Mouse (Mus musculus) embryonic facial prominence, embryonic 15.5 days (tissue): Measurements from ENCODE around the gene Ppp1r9a. TPM values are rescaled to one million over a fixed set of nuclear protein-coding genes. Genes with fewer than 3 reads are reported as not detected.

Experiments
- ATAC-seq: fragments of 200-750 bp; cut with Nextera tagmentation; 2 replicates; pipeline ENCODE4 v1.8.0; 2017; ENCODE audit warnings: low read depth, moderate TSS enrichment; ENCODE audit not compliant: insufficient number of reproducible peaks, low FRiP score, low TSS enrichment
- H3K27ac ChIP-seq: fragments of 300-500 bp; sonication (generic); replicated peaks from 2 replicates; pipeline ENCODE4 v1.5.1; 2015; ENCODE audit warnings: mild to moderate bottlenecking, inconsistent platforms
- H3K27me3 ChIP-seq: fragments of 300-500 bp; sonication (generic); 2 replicates; pipeline ENCODE4 v1.6.1; 2015; ENCODE audit warnings: inconsistent platforms
- H3K36me3 ChIP-seq: fragments of 300-500 bp; sonication (generic); 2 replicates; pipeline ENCODE4 v1.6.1; 2015; ENCODE audit warnings: mild to moderate bottlenecking, inconsistent platforms
- H3K4me1 ChIP-seq: fragments of 300-500 bp; sonication (generic); 2 replicates; pipeline ENCODE4 v1.6.1; 2015; ENCODE audit warnings: inconsistent platforms
- H3K4me2 ChIP-seq: fragments of 300-500 bp; sonication (generic); replicated peaks from 2 replicates; pipeline ENCODE4 v1.6.1; 2015; ENCODE audit warnings: mild to moderate bottlenecking, inconsistent platforms
- H3K4me3 ChIP-seq: fragments of 300-500 bp; sonication (generic); replicated peaks from 2 replicates; pipeline ENCODE4 v1.5.1; 2015; ENCODE audit warnings: mild to moderate bottlenecking, inconsistent platforms
- H3K9ac ChIP-seq: fragments of 300-500 bp; sonication (generic); 2 replicates; pipeline ENCODE4 v1.6.1; 2015; ENCODE audit warnings: inconsistent platforms
- H3K9me3 ChIP-seq: fragments of 300-500 bp; sonication (generic); replicated peaks from 2 replicates; pipeline ENCODE4 v1.6.1; 2016; ENCODE audit warnings: inconsistent platforms
- WGBS: fragments of 180-500 bp; shearing (Covaris S2); methylation state at CpG from one replicate; pipeline ENCODE4 v1.1.7; 2015; 5-methylcytosine and 5-hydroxymethylcytosine counted together
- polyA plus RNA-seq: library from polyadenylated mRNA; unstranded; fragments of >200 nt; fragmentation: Nextera tagmentation; extraction: Ambion mirVana; gene quantifications from 2 replicates; pipeline ENCODE4 v1.2.1, GENCODE M21; 2015

The Ppp1r9a gene
- polyA plus RNA-seq, 1 experiment from 2014 or later, result 13.7 TPM

GRCm38 (mm10) chr6:5138875-5139631, 236.3 kb downstream of the Ppp1r9a start:
- H3K9ac ChIP-seq, result no peak overlapping the region
- H3K27me3 ChIP-seq, result no peaks in the 10 kb centered on the region
- WGBS, result 69% methylated on average over 12 of the region's 12 CpGs
- H3K36me3 ChIP-seq, result no peaks in the 10 kb centered on the region
- H3K4me2 ChIP-seq, result no peak overlapping the region
- no peak for ATAC-seq
- H3K4me1 ChIP-seq, result no peaks in the 10 kb centered on the region
- H3K9me3 ChIP-seq, result no peaks in the 10 kb centered on the region
- H3K27ac ChIP-seq, result no peak overlapping the region
- H3K4me3 ChIP-seq, result no peak overlapping the region

- Histone ChIP-seq H3K27me3 (no peaks in the 10 kb centered on the region), H3K9ac (no peak overlapping the region), H3K4me1 (no peaks in the 10 kb centered on the region), H3K4me3 (no peak overlapping the region), H3K9me3 (no peaks in the 10 kb centered on the region), H3K36me3 (no peaks in the 10 kb centered on the region), H3K27ac (no peak overlapping the region), H3K4me2 (no peak overlapping the region)
- ATAC-seq, result no peak
- 79% methylated on average over 9 of the region's 9 CpGs for WGBS
Observed at GRCm38 (mm10) chr6:5139666-5140065, 236.9 kb downstream of the Ppp1r9a start.

DNA sequence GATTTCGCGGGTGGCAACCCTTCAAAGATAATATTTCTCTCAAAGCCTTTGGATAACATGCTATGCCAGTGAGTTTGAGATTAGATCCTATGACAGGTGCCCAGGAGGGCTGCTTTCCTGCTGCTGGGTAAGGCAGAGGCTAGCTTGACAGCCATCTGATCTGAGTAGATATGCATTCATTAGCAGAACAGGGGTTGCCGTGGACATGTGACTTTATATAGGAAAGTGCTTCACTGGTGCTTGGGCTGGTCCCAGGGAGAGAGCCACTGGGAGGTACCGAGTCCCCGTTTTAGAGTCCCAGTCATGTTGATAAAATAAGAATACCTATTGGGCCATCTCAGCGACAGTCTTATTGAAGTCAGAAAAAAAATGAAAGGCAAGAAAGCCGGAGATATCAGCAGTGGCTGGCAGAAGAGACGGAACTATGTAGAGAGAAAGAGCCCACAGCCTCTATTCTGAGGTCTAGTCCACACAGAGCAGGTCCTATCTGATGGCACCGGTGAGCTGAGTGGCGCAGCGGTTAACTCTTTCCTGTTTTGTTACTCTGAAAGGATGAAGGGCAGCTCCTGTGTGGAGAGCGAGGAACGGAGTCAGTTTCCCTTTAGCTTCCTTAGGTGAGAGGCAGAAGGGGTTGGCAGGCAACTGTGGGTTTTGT, 244.9 kb downstream of the Ppp1r9a start:
- Histone ChIP-seq H3K9ac (no peak overlapping the region), H3K4me3 (no peak overlapping the region), H3K27me3 (no peaks in the 10 kb centered on the region), H3K4me1 (no peaks in the 10 kb centered on the region), H3K36me3 (no peaks in the 10 kb centered on the region), H3K27ac (no peak overlapping the region), H3K9me3 (no peaks in the 10 kb centered on the region), H3K4me2 (no peak overlapping the region)
- WGBS, result 68% methylated on average over 13 of the region's 13 CpGs
- no peak for ATAC-seq

GRCm38 (mm10) chr6:5149941-5150340, 247.2 kb downstream of the Ppp1r9a start:
- no peaks in the 10 kb centered on the region for H3K4me1 ChIP-seq
- H3K4me3 ChIP-seq, result no peak overlapping the region
- no peak overlapping the region for H3K4me2 ChIP-seq
- 68% methylated on average over 2 of the region's 2 CpGs for WGBS
- no peaks in the 10 kb centered on the region for H3K9me3 ChIP-seq
- no peak overlapping the region for H3K9ac ChIP-seq
- ATAC-seq, result no peak
- no peaks in the 10 kb centered on the region for H3K36me3 ChIP-seq
- no peaks in the 10 kb centered on the region for H3K27me3 ChIP-seq
- H3K27ac ChIP-seq, result no peak overlapping the region

GRCm38 (mm10) chr6:5151171-5151570, 248.5 kb downstream of the Ppp1r9a start:
- H3K36me3 ChIP-seq, result no peaks in the 10 kb centered on the region
- H3K4me1 ChIP-seq, result no peaks in the 10 kb centered on the region
- 82% methylated on average over 4 of the region's 4 CpGs for WGBS
- no peak overlapping the region for H3K4me3 ChIP-seq
- no peaks in the 10 kb centered on the region for H3K9me3 ChIP-seq
- no peak overlapping the region for H3K9ac ChIP-seq
- H3K27ac ChIP-seq, result no peak overlapping the region
- H3K4me2 ChIP-seq, result no peak overlapping the region
- no peak for ATAC-seq
- H3K27me3 ChIP-seq, result no peaks in the 10 kb centered on the region

GRCm38 (mm10) chr6:5152185-5152584, 249.5 kb downstream of the Ppp1r9a start:
- H3K27me3 ChIP-seq, result no peaks in the 10 kb centered on the region
- H3K4me3 ChIP-seq, result no peak overlapping the region
- no peak overlapping the region for H3K9ac ChIP-seq
- H3K4me2 ChIP-seq, result no peak overlapping the region
- H3K4me1 ChIP-seq, result no peaks in the 10 kb centered on the region
- no peak for ATAC-seq
- WGBS, result 92% methylated on average over 2 of the region's 2 CpGs
- H3K27ac ChIP-seq, result no peak overlapping the region
- no peaks in the 10 kb centered on the region for H3K36me3 ChIP-seq
- no peaks in the 10 kb centered on the region for H3K9me3 ChIP-seq

GRCm38 (mm10) chr6:5154786-5155185, 252.1 kb downstream of the Ppp1r9a start:
- Histone ChIP-seq H3K9ac (no peak overlapping the region), H3K4me1 (no peaks in the 10 kb centered on the region), H3K36me3 (0 out of 2 replicates have a peak, but pooled peaks cover 10% of the 10 kb centered on the region), H3K4me3 (no peak overlapping the region), H3K27me3 (no peaks in the 10 kb centered on the region), H3K9me3 (no peaks in the 10 kb centered on the region), H3K27ac (no peak overlapping the region), H3K4me2 (no peak overlapping the region)
- 87% methylated on average over 6 of the region's 6 CpGs for WGBS
- no peak for ATAC-seq

DNA sequence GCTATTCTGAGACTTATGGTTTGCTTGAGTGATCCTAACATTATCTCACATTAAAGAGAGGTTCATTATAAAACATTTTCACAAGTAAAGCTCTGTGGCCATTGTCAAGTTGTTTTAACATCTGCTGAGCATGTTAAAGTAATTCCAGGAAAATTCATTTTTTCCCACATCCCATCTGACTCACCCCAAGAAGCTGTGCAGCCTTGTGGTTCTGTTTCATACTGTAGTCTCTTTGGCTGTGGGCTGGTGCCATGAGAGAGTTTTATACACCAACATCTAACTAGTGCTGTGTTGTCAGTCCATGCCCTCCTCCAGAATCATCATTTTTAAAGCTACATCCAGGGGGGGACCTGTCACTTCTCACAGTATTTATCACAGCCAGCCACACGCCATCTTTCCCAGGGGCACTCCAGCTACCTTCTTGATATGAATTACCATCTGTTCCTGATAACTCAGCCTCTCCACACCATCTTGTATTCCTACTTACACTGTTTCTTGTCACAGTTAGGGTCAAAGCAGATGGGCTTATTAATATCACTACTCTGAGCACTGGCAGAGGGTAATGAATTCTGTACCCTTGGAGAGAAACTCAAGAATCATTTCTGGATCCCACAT, 252.7 kb downstream of the Ppp1r9a start:
- WGBS, result 81% methylated on average over 1 of the region's 1 CpGs
- no peak overlapping the region for H3K4me3 ChIP-seq
- H3K27me3 ChIP-seq, result no peaks in the 10 kb centered on the region
- 0 out of 2 replicates have a peak, but pooled peaks cover 10% of the 10 kb centered on the region for H3K36me3 ChIP-seq
- no peak overlapping the region for H3K27ac ChIP-seq
- H3K4me2 ChIP-seq, result no peak overlapping the region
- no peaks in the 10 kb centered on the region for H3K4me1 ChIP-seq
- no peak overlapping the region for H3K9ac ChIP-seq
- no peaks in the 10 kb centered on the region for H3K9me3 ChIP-seq
- ATAC-seq, result no peak

DNA sequence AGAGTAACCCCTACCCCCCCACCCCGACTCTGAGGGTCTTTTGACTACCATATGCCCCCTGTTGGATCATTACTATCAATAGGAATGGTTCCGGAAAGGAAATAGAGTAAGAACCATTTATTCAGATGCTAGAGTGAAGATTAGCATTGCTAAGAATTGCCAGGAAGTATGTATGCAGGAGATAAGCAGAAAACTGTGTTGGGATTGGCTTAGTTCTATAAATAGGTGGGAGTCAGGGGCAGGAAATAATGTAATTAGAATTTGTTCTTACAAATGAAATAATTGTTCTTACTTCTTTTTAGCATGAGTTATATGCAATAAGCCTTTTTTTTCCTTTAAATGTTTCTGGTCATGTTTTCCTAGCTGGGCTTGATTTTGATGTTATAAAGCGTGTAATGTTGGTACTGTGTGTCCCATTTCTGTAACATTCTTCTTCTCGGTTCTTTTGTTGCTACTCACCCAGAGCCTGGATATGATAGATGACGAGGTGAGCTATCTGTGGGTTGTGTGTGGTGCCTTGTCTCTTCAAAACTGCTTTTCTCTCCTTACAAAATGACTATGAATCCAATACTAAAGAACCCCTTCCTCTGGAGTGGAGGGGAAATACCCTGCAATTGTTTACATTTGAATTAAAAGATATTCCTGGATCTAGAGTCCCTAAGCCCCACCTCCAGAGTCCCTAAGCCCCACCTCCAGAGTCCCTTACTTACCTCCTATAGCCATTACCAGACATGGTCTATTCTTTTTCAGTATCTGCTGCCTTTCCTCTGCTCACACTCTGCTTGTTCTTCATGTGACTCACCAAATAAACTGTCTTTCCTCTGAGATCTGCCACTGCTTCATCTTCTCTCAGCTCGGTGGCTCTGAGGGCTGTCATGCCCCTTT, 254.1 kb downstream of the Ppp1r9a start:
- Histone ChIP-seq H3K9me3 (no peaks in the 10 kb centered on the region), H3K27ac (no peak overlapping the region), H3K27me3 (no peaks in the 10 kb centered on the region), H3K9ac (no peak overlapping the region), H3K4me1 (no peaks in the 10 kb centered on the region), H3K4me2 (no peak overlapping the region), H3K4me3 (no peak overlapping the region), H3K36me3 (0 out of 2 replicates have a peak, but pooled peaks cover 10% of the 10 kb centered on the region)
- no peak for ATAC-seq
- WGBS, result 76% methylated on average over 6 of the region's 6 CpGs

DNA sequence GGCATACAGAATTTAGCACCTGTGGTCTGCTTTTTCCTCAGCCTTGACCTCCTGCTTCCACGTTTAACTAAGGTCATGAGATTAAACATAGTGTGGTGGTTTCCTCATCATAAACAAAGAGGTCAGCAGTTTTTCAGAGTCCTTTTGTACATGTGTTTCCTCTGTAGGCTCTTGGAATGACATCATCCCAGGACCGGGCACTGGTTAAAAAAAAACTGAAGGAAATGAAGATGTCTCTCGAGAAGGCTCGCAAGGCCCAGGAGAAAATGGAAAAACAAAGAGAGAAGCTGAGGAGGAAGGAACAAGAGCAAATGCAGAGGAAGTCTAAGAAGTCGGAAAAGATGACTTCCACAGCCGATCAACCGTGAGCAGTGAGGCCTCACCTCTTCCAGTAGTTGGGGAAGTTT, 256.7 kb downstream of the Ppp1r9a start:
- Histone ChIP-seq H3K9me3 (no peaks in the 10 kb centered on the region), H3K36me3 (0 out of 2 replicates have a peak, but pooled peaks cover 10% of the 10 kb centered on the region), H3K4me1 (no peaks in the 10 kb centered on the region), H3K27ac (no peak overlapping the region), H3K9ac (no peak overlapping the region), H3K4me2 (no peak overlapping the region), H3K27me3 (no peaks in the 10 kb centered on the region), H3K4me3 (no peak overlapping the region)
- no peak for ATAC-seq
- WGBS, result 74% methylated on average over 7 of the region's 7 CpGs

- Histone ChIP-seq H3K4me1 (0 out of 2 replicates have a peak, but pooled peaks cover 4% of the 10 kb centered on the region), H3K4me2 (no peak overlapping the region), H3K36me3 (0 out of 2 replicates have a peak, but pooled peaks cover 10% of the 10 kb centered on the region), H3K9me3 (no peaks in the 10 kb centered on the region), H3K4me3 (no peak overlapping the region), H3K27ac (no peak overlapping the region), H3K27me3 (no peaks in the 10 kb centered on the region), H3K9ac (no peak overlapping the region)
- ATAC-seq, result no peak
- WGBS, result 79% methylated on average over 6 of the region's 6 CpGs
Observed at GRCm38 (mm10) chr6:5162052-5162451, 259.3 kb downstream of the Ppp1r9a start.
